Mouse (Mus musculus) CH12.LX (cell line): ENCODE measurements around the gene Mas1. TPM values are rescaled to one million over a fixed set of nuclear protein-coding genes. Genes with fewer than 3 reads are reported as not detected.

ENCODE experiments used
- DNase-seq: peaks from one replicate; pipeline ENCODE4 v3.0.0-alpha.2; 2013; ENCODE audit errors: extremely low read depth
- H3K27ac ChIP-seq: 2 replicates; pipeline ENCODE4 v1.5.1; 2012; ENCODE audit warnings: low read depth, mild to moderate bottlenecking, control low read depth, moderate library complexity; ENCODE audit not compliant: insufficient read depth
- H3K27me3 ChIP-seq: replicated peaks from 2 replicates; pipeline ENCODE3; 2012; ENCODE audit warnings: inconsistent platforms
- H3K36me3 ChIP-seq, 2 experiments: replicated peaks in 1 of 2; 2 replicates each; pipeline versions ENCODE3 to v1.6.1; 2012; ENCODE audit warnings: inconsistent platforms in 1 of 2, low read length in 1 of 2, mild to moderate bottlenecking in 1 of 2, mixed read lengths in 1 of 2, moderate library complexity in 1 of 2; ENCODE audit not compliant: control insufficient read depth in 1 of 2, insufficient read depth in 1 of 2
- H3K4me1 ChIP-seq, 2 experiments: 2 replicates each; pipeline ENCODE4 v1.6.1; 2012; ENCODE audit warnings: inconsistent platforms in 1 of 2, moderate library complexity in 1 of 2; ENCODE audit not compliant: insufficient read depth in 2 of 2, control insufficient read depth in 1 of 2
- H3K4me2 ChIP-seq: 2 replicates; pipeline ENCODE4 v1.6.1; 2012; ENCODE audit warnings: low read depth, mild to moderate bottlenecking, control low read depth; ENCODE audit not compliant: poor library complexity, insufficient read depth, severe bottlenecking
- H3K4me3 ChIP-seq, 3 experiments: fragments of 150-350 bp in 1 of 3; sonication (generic) in 1 of 3; replicated peaks in 1 of 3; 2 replicates each; pipeline versions ENCODE3 to v1.5.1; 2011 to 2012; ENCODE audit warnings: low read depth in 2 of 3, low read length in 2 of 3, mild to moderate bottlenecking in 2 of 3, moderate library complexity in 2 of 3, control low read depth in 1 of 3, improper control_type of control experiment in 1 of 3, inconsistent platforms in 1 of 3, mixed read lengths in 1 of 3; ENCODE audit not compliant: poor library complexity in 1 of 3
- H3K79me2 ChIP-seq: replicated peaks from 2 replicates; pipeline ENCODE4 v1.6.1; 2012; ENCODE audit warnings: mild to moderate bottlenecking, moderate library complexity; ENCODE audit not compliant: control insufficient read depth, poor library complexity, insufficient read depth, severe bottlenecking; ENCODE audit errors: extremely low read depth
- H3K9ac ChIP-seq: 2 replicates; pipeline ENCODE4 v1.6.1; 2012; ENCODE audit warnings: low read depth, mild to moderate bottlenecking, control low read depth, moderate library complexity; ENCODE audit not compliant: insufficient read depth
- H3K9me3 ChIP-seq: replicated peaks from 2 replicates; pipeline ENCODE3; 2012; ENCODE audit warnings: low read length, inconsistent platforms, mixed read lengths
- BHLHE40 ChIP-seq: IDR thresholded peaks from 2 replicates; pipeline ENCODE4 v1.6.1; 2011; ENCODE audit warnings: mild to moderate bottlenecking, low read depth, low read length, improper control_type of control experiment
- CHD1 ChIP-seq: IDR thresholded peaks from 2 replicates; pipeline ENCODE4 v1.6.1; 2012; ENCODE audit warnings: low read depth, low read length, improper control_type of control experiment, inconsistent platforms
- CHD2 ChIP-seq: IDR thresholded peaks from 2 replicates; pipeline ENCODE4 v1.6.1; 2011; ENCODE audit warnings: low read length, improper control_type of control experiment
- CTCF ChIP-seq, 2 experiments: IDR thresholded peaks in 1 of 2; conservative IDR thresholded peaks in 1 of 2; 2 replicates each; pipeline ENCODE4 v1.5.1; 2011 to 2012; ENCODE audit warnings: low read depth in 2 of 2, low read length in 2 of 2, improper control_type of control experiment in 1 of 2, inconsistent platforms in 1 of 2, mild to moderate bottlenecking in 1 of 2, moderate library complexity in 1 of 2
- GABPA ChIP-seq: IDR thresholded peaks from 2 replicates; pipeline ENCODE4 v1.6.1; 2012; ENCODE audit warnings: low read depth, low read length, improper control_type of control experiment, inconsistent platforms; ENCODE audit not compliant: insufficient replicate concordance
- HCFC1 ChIP-seq: IDR thresholded peaks from 2 replicates; pipeline ENCODE4 v1.6.1; 2012; ENCODE audit warnings: low read depth, mild to moderate bottlenecking, inconsistent platforms, low read length, improper control_type of control experiment
- JUN ChIP-seq: IDR thresholded peaks from 2 replicates; pipeline ENCODE4 v1.6.1; 2011; ENCODE audit warnings: low read depth, mild to moderate bottlenecking, low read length, improper control_type of control experiment, moderate library complexity; ENCODE audit not compliant: insufficient read depth
- JUND ChIP-seq: conservative IDR thresholded peaks from 2 replicates; pipeline ENCODE4 v1.6.1; 2011; ENCODE audit warnings: low read depth, low read length, improper control_type of control experiment
- MAFK ChIP-seq: IDR thresholded peaks from 2 replicates; pipeline ENCODE4 v1.6.1; 2011; ENCODE audit warnings: low read length, improper control_type of control experiment; ENCODE audit not compliant: insufficient replicate concordance
- MAZ ChIP-seq: IDR thresholded peaks from 2 replicates; pipeline ENCODE4 v1.6.1; 2012; ENCODE audit warnings: low read depth, mild to moderate bottlenecking, inconsistent platforms, low read length, improper control_type of control experiment, moderate library complexity
- MEF2A ChIP-seq: IDR thresholded peaks from 2 replicates; pipeline ENCODE4 v1.6.1; 2014; ENCODE audit warnings: low read depth, mild to moderate bottlenecking, inconsistent platforms, low read length, improper control_type of control experiment, borderline replicate concordance
- NELFE ChIP-seq: IDR thresholded peaks from 2 replicates; pipeline ENCODE4 v1.6.1; 2011; ENCODE audit warnings: low read depth, low read length, improper control_type of control experiment
- NRF1 ChIP-seq: IDR thresholded peaks from 2 replicates; pipeline ENCODE4 v1.6.1; 2014; ENCODE audit warnings: low read depth, mild to moderate bottlenecking, inconsistent platforms, low read length, improper control_type of control experiment, moderate library complexity
- PAX5 ChIP-seq: IDR thresholded peaks from 2 replicates; pipeline ENCODE4 v1.6.1; 2012; ENCODE audit warnings: low read length, inconsistent platforms, mixed read lengths
- RAD21 ChIP-seq: IDR thresholded peaks from 2 replicates; pipeline ENCODE4 v1.6.1; 2011; ENCODE audit warnings: low read depth, mild to moderate bottlenecking, low read length, improper control_type of control experiment, moderate library complexity
- RCOR1 ChIP-seq: conservative IDR thresholded peaks from 2 replicates; pipeline ENCODE4 v1.6.1; 2012; ENCODE audit warnings: low read depth, mild to moderate bottlenecking, inconsistent platforms, low read length, improper control_type of control experiment
- SMC3 ChIP-seq: IDR thresholded peaks from 2 replicates; pipeline ENCODE4 v1.6.1; 2011; ENCODE audit warnings: low read depth, low read length, improper control_type of control experiment
- TBP ChIP-seq: conservative IDR thresholded peaks from 2 replicates; pipeline ENCODE4 v1.6.1; 2011; ENCODE audit warnings: low read depth, low read length, improper control_type of control experiment
- TCF12 ChIP-seq: IDR thresholded peaks from 2 replicates; pipeline ENCODE4 v1.6.1; 2014; ENCODE audit warnings: low read depth, mild to moderate bottlenecking, inconsistent platforms, low read length, improper control_type of control experiment
- USF1 ChIP-seq: IDR thresholded peaks from 2 replicates; pipeline ENCODE4 v1.6.1; 2014; ENCODE audit warnings: low read depth, mild to moderate bottlenecking, inconsistent platforms, low read length, improper control_type of control experiment
- USF2 ChIP-seq: conservative IDR thresholded peaks from 2 replicates; pipeline ENCODE4 v1.6.1; 2011; ENCODE audit warnings: low read depth, low read length, improper control_type of control experiment
- ZC3H11A ChIP-seq: IDR thresholded peaks from 2 replicates; pipeline ENCODE4 v1.6.1; 2012; ENCODE audit warnings: low read depth, mild to moderate bottlenecking, inconsistent platforms, low read length, improper control_type of control experiment
- ZNF384 ChIP-seq: IDR thresholded peaks from 2 replicates; pipeline ENCODE4 v1.6.1; 2012; ENCODE audit warnings: low read depth, low read length, improper control_type of control experiment, inconsistent platforms
- dilution Hi-C: fragments of 300-500 bp; cut with MboI; formaldehyde crosslinking; loops from 2 replicates; pipeline ENCODE4 v1.14.3; 2020; ENCODE audit warnings: low sequenced_read_pairs; ENCODE audit not compliant: extremely low pct_unique_long_range_greater_than_20kb, extremely low pct_ligation_motif_present
- in situ Hi-C: fragments of 300-500 bp; cut with MboI; formaldehyde crosslinking; loops from 3 replicates; pipeline ENCODE4 v1.14.3; 2019; ENCODE audit warnings: low sequenced_read_pairs, low pct_ligation_motif_present, low pct_unique_long_range_greater_than_20kb, mixed read lengths
- polyA plus RNA-seq: library from polyadenylated mRNA; unstranded; fragments of >175 nt; gene quantifications from 2 replicates; pipeline ENCODE4 v1.2.1, GENCODE M21; 2012; ENCODE audit warnings: low read depth; ENCODE audit not compliant: insufficient read length
- total RNA-seq, 2 experiments: library from RNA; depleted of rRNA; stranded (reverse); fragments of 300-350 nt in 1 of 2; fragments of >200 nt in 1 of 2; gene quantifications; 2 replicates each; pipeline ENCODE4 v1.2.3; 2012 to 2014

Gene Mas1
- total and polyA plus RNA-seq, 3 experiments: 0.19 TPM; not detected in 2

DNA sequence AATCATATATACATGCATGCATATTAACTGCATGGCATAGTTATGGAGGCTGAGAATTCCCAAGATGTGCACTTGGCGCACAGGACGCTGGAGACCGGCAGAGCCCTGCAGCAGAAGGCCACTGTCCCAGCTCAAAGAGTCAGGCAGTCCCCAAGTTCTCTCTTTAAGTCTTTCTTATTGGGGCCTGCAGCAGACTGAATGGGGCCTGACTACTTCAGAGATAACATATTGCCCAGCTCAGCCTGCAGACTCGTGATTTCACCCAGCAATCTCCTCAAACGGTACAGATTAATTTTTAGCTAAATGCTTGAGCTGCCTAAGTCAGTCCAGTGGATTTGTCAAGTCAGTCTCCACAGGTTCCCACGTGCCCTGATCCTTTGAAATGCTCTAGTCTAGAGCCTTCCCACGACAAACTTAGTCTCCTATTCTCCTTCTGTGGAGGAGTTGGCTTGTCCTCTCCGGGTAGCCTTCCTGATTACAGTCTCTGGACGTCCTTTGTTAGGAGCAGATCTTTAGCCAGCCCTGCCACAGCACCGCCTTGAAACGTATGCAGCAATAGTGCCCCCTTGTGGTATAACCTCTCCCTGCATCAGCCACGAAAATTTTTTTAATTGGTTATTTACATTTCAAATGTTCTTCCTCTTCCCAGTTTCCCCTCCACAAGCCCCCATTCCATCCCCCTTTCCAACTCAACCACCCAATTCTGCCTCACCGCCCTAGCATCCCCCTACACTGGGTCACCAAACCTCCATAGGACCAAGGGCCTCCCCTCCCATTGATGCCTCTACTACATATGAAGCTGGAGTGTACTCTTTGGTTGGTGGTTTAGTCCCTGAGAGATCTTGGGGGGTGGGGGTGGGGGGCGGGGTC, 57.6 kb downstream of the Mas1 start:
- peaks cover 5 to 28% of the 10 kb centered on the region in 2 experiments for H3K36me3 ChIP-seq
- in situ Hi-C loops: loop anchor here (10.0 kb wide), 1 partner anchor 276 kb away; no protein-coding TSS in a partner anchor
- no peak overlapping the region for H3K9ac ChIP-seq
- H3K9me3 ChIP-seq: peaks cover 17% of the 10 kb centered on the region
- TF ChIP-seq NELFE (no peak), TCF12 (no peak), CHD2 (no peak), ZC3H11A (peak; percentile 75), CTCF (conservative IDR thresholded peaks at IDR 0.05 in 1 of 2, IDR thresholded peaks at IDR 0.05 in 1 of 2; ENCODE audit: low read depth in 2 of 2, low read length in 2 of 2) (peak; percentile 79 to 90), PAX5 (no peak), MAZ (no peak), ZNF384 (peak; percentile 58), JUN (no peak), MAFK (no peak), RAD21 (peak; percentile 93), USF2 (no peak), GABPA (no peak), USF1 (no peak), SMC3 (peak; percentile 91), CHD1 (no peak), NRF1 (no peak)
- no peak overlapping the region for H3K4me2 ChIP-seq
- peaks cover 0 to under 1% of the 10 kb centered on the region in 2 experiments; a peak in 1 of 4 replicates for H3K4me1 ChIP-seq
- no peaks in the 10 kb centered on the region for H3K27me3 ChIP-seq
- H3K27ac ChIP-seq: no peak overlapping the region
- DNase-seq: peak; percentile 66
- H3K79me2 ChIP-seq: no peaks in the 10 kb centered on the region
- no peak overlapping the region for H3K4me3 ChIP-seq
- dilution Hi-C loops: no loop called here

GRCm38 (mm10) chr17:12808851-12809250, 59.1 kb downstream of the Mas1 start:
- H3K27me3 ChIP-seq: no peaks in the 10 kb centered on the region
- no peak overlapping the region for H3K27ac ChIP-seq
- dilution Hi-C loops (no loop called here), in situ Hi-C loops (loop anchor here (5.0 kb wide), 1 partner anchor 87 kb away; no protein-coding TSS in a partner anchor)
- no peak overlapping the region for H3K4me3 ChIP-seq
- no peaks in the 10 kb centered on the region for H3K79me2 ChIP-seq
- TF ChIP-seq CTCF (conservative IDR thresholded peaks at IDR 0.05 in 1 of 2, IDR thresholded peaks at IDR 0.05 in 1 of 2; ENCODE audit: low read depth in 2 of 2, low read length in 2 of 2) (no peak), RCOR1 (no peak), RAD21 (no peak), ZNF384 (no peak), ZC3H11A (no peak), MEF2A (no peak), GABPA (no peak), BHLHE40 (no peak), HCFC1 (no peak), PAX5 (no peak), TBP (no peak), NRF1 (no peak), JUND (no peak), USF2 (no peak)
- H3K36me3 ChIP-seq: peaks cover 0 to 19% of the 10 kb centered on the region in 2 experiments
- DNase-seq: no peak
- no peak overlapping the region for H3K4me2 ChIP-seq
- H3K4me1 ChIP-seq: peaks cover 0 to 6% of the 10 kb centered on the region in 2 experiments; a peak in 1 of 4 replicates
- no peak overlapping the region for H3K9ac ChIP-seq
- peaks cover 11% of the 10 kb centered on the region for H3K9me3 ChIP-seq
